Mouse (Mus musculus) CH12.LX (cell line): ENCODE results near the gene Chit1. TPM values are rescaled to one million over a fixed set of nuclear protein-coding genes. Genes with fewer than 3 reads are reported as not detected.

Source experiments
- DNase-seq: peaks from one replicate; pipeline ENCODE4 v3.0.0-alpha.2; 2013; ENCODE audit errors: extremely low read depth
- H3K27ac ChIP-seq: 2 replicates; pipeline ENCODE4 v1.5.1; 2012; ENCODE audit warnings: low read depth, mild to moderate bottlenecking, control low read depth, moderate library complexity; ENCODE audit not compliant: insufficient read depth
- H3K27me3 ChIP-seq: replicated peaks from 2 replicates; pipeline ENCODE3; 2012; ENCODE audit warnings: inconsistent platforms
- H3K36me3 ChIP-seq, 2 experiments: replicated peaks in 1 of 2; 2 replicates each; pipeline versions ENCODE3 to v1.6.1; 2012; ENCODE audit warnings: inconsistent platforms in 1 of 2, low read length in 1 of 2, mild to moderate bottlenecking in 1 of 2, mixed read lengths in 1 of 2, moderate library complexity in 1 of 2; ENCODE audit not compliant: control insufficient read depth in 1 of 2, insufficient read depth in 1 of 2
- H3K4me1 ChIP-seq, 2 experiments: 2 replicates each; pipeline ENCODE4 v1.6.1; 2012; ENCODE audit warnings: inconsistent platforms in 1 of 2, moderate library complexity in 1 of 2; ENCODE audit not compliant: insufficient read depth in 2 of 2, control insufficient read depth in 1 of 2
- H3K4me2 ChIP-seq: 2 replicates; pipeline ENCODE4 v1.6.1; 2012; ENCODE audit warnings: low read depth, mild to moderate bottlenecking, control low read depth; ENCODE audit not compliant: poor library complexity, insufficient read depth, severe bottlenecking
- H3K4me3 ChIP-seq, 3 experiments: fragments of 150-350 bp in 1 of 3; sonication (generic) in 1 of 3; replicated peaks in 1 of 3; 2 replicates each; pipeline versions ENCODE3 to v1.5.1; 2011 to 2012; ENCODE audit warnings: low read depth in 2 of 3, low read length in 2 of 3, mild to moderate bottlenecking in 2 of 3, moderate library complexity in 2 of 3, control low read depth in 1 of 3, improper control_type of control experiment in 1 of 3, inconsistent platforms in 1 of 3, mixed read lengths in 1 of 3; ENCODE audit not compliant: poor library complexity in 1 of 3
- H3K79me2 ChIP-seq: replicated peaks from 2 replicates; pipeline ENCODE4 v1.6.1; 2012; ENCODE audit warnings: mild to moderate bottlenecking, moderate library complexity; ENCODE audit not compliant: control insufficient read depth, poor library complexity, insufficient read depth, severe bottlenecking; ENCODE audit errors: extremely low read depth
- H3K9ac ChIP-seq: 2 replicates; pipeline ENCODE4 v1.6.1; 2012; ENCODE audit warnings: low read depth, mild to moderate bottlenecking, control low read depth, moderate library complexity; ENCODE audit not compliant: insufficient read depth
- H3K9me3 ChIP-seq: replicated peaks from 2 replicates; pipeline ENCODE3; 2012; ENCODE audit warnings: low read length, inconsistent platforms, mixed read lengths
- BHLHE40 ChIP-seq: IDR thresholded peaks from 2 replicates; pipeline ENCODE4 v1.6.1; 2011; ENCODE audit warnings: mild to moderate bottlenecking, low read depth, low read length, improper control_type of control experiment
- CTCF ChIP-seq, 2 experiments: IDR thresholded peaks in 1 of 2; conservative IDR thresholded peaks in 1 of 2; 2 replicates each; pipeline ENCODE4 v1.5.1; 2011 to 2012; ENCODE audit warnings: low read depth in 2 of 2, low read length in 2 of 2, improper control_type of control experiment in 1 of 2, inconsistent platforms in 1 of 2, mild to moderate bottlenecking in 1 of 2, moderate library complexity in 1 of 2
- E2F4 ChIP-seq: IDR thresholded peaks from 2 replicates; pipeline ENCODE4 v1.6.1; 2011; ENCODE audit warnings: low read depth, low read length, improper control_type of control experiment; ENCODE audit not compliant: insufficient replicate concordance
- ELF1 ChIP-seq: IDR thresholded peaks from 2 replicates; pipeline ENCODE4 v1.6.1; 2014; ENCODE audit warnings: low read depth, mild to moderate bottlenecking, inconsistent platforms, low read length, improper control_type of control experiment
- EP300 ChIP-seq: IDR thresholded peaks from 2 replicates; pipeline ENCODE4 v1.6.1; 2011; ENCODE audit warnings: low read length, improper control_type of control experiment
- GABPA ChIP-seq: IDR thresholded peaks from 2 replicates; pipeline ENCODE4 v1.6.1; 2012; ENCODE audit warnings: low read depth, low read length, improper control_type of control experiment, inconsistent platforms; ENCODE audit not compliant: insufficient replicate concordance
- MAFK ChIP-seq: IDR thresholded peaks from 2 replicates; pipeline ENCODE4 v1.6.1; 2011; ENCODE audit warnings: low read length, improper control_type of control experiment; ENCODE audit not compliant: insufficient replicate concordance
- MXI1 ChIP-seq: IDR thresholded peaks from 2 replicates; pipeline ENCODE4 v1.6.1; 2011; ENCODE audit warnings: mild to moderate bottlenecking, low read depth, low read length, improper control_type of control experiment
- MYC ChIP-seq: IDR thresholded peaks from 2 replicates; pipeline ENCODE4 v1.6.1; 2011; ENCODE audit warnings: low read depth, mild to moderate bottlenecking, improper control_type of control experiment, low read length
- NELFE ChIP-seq: IDR thresholded peaks from 2 replicates; pipeline ENCODE4 v1.6.1; 2011; ENCODE audit warnings: low read depth, low read length, improper control_type of control experiment
- NRF1 ChIP-seq: IDR thresholded peaks from 2 replicates; pipeline ENCODE4 v1.6.1; 2014; ENCODE audit warnings: low read depth, mild to moderate bottlenecking, inconsistent platforms, low read length, improper control_type of control experiment, moderate library complexity
- PAX5 ChIP-seq: IDR thresholded peaks from 2 replicates; pipeline ENCODE4 v1.6.1; 2012; ENCODE audit warnings: low read length, inconsistent platforms, mixed read lengths
- POLR2A ChIP-seq: IDR thresholded peaks from 2 replicates; pipeline ENCODE4 v1.6.1; 2011; ENCODE audit warnings: low read depth, mild to moderate bottlenecking, improper control_type of control experiment, low read length
- RAD21 ChIP-seq: IDR thresholded peaks from 2 replicates; pipeline ENCODE4 v1.6.1; 2011; ENCODE audit warnings: low read depth, mild to moderate bottlenecking, low read length, improper control_type of control experiment, moderate library complexity
- TBP ChIP-seq: conservative IDR thresholded peaks from 2 replicates; pipeline ENCODE4 v1.6.1; 2011; ENCODE audit warnings: low read depth, low read length, improper control_type of control experiment
- TCF12 ChIP-seq: IDR thresholded peaks from 2 replicates; pipeline ENCODE4 v1.6.1; 2014; ENCODE audit warnings: low read depth, mild to moderate bottlenecking, inconsistent platforms, low read length, improper control_type of control experiment
- USF1 ChIP-seq: IDR thresholded peaks from 2 replicates; pipeline ENCODE4 v1.6.1; 2014; ENCODE audit warnings: low read depth, mild to moderate bottlenecking, inconsistent platforms, low read length, improper control_type of control experiment
- ZC3H11A ChIP-seq: IDR thresholded peaks from 2 replicates; pipeline ENCODE4 v1.6.1; 2012; ENCODE audit warnings: low read depth, mild to moderate bottlenecking, inconsistent platforms, low read length, improper control_type of control experiment
- ZKSCAN1 ChIP-seq: IDR thresholded peaks from 2 replicates; pipeline ENCODE4 v1.6.1; 2012; ENCODE audit warnings: low read depth, inconsistent platforms, low read length, improper control_type of control experiment, borderline replicate concordance
- ZNF384 ChIP-seq: IDR thresholded peaks from 2 replicates; pipeline ENCODE4 v1.6.1; 2012; ENCODE audit warnings: low read depth, low read length, improper control_type of control experiment, inconsistent platforms
- dilution Hi-C: fragments of 300-500 bp; cut with MboI; formaldehyde crosslinking; loops from 2 replicates; pipeline ENCODE4 v1.14.3; 2020; ENCODE audit warnings: low sequenced_read_pairs; ENCODE audit not compliant: extremely low pct_unique_long_range_greater_than_20kb, extremely low pct_ligation_motif_present
- in situ Hi-C: fragments of 300-500 bp; cut with MboI; formaldehyde crosslinking; loops from 3 replicates; pipeline ENCODE4 v1.14.3; 2019; ENCODE audit warnings: low sequenced_read_pairs, low pct_ligation_motif_present, low pct_unique_long_range_greater_than_20kb, mixed read lengths
- polyA plus RNA-seq: library from polyadenylated mRNA; unstranded; fragments of >175 nt; gene quantifications from 2 replicates; pipeline ENCODE4 v1.2.1, GENCODE M21; 2012; ENCODE audit warnings: low read depth; ENCODE audit not compliant: insufficient read length
- total RNA-seq, 2 experiments: library from RNA; depleted of rRNA; stranded (reverse); fragments of 300-350 nt in 1 of 2; fragments of >200 nt in 1 of 2; gene quantifications; 2 replicates each; pipeline ENCODE4 v1.2.3; 2012 to 2014

Gene Chit1
- total and polyA plus RNA-seq, 3 experiments: 0.25 to 0.47 (median 0.36) TPM

- Histone ChIP-seq H3K9me3 (no peaks in the 10 kb centered on the region), H3K9ac (no peak overlapping the region), H3K4me1 (peaks cover 0 to 2% of the 10 kb centered on the region in 2 experiments; a peak in 1 of 4 replicates), H3K27ac (no peak overlapping the region), H3K36me3 (no peaks in the 10 kb centered on the region), H3K27me3 (peaks cover 28% of the 10 kb centered on the region), H3K79me2 (no peaks in the 10 kb centered on the region), H3K4me3 (no peak overlapping the region), H3K4me2 (no peak overlapping the region)
- DNase-seq: no peak
- dilution Hi-C loops: no loop called here
- no peak for TF ChIP-seq PAX5
- TF ChIP-seq BHLHE40: no peak
- no peak for TF ChIP-seq RAD21
- TF ChIP-seq NELFE: no peak
- no peak for TF ChIP-seq MYC
- no peak for TF ChIP-seq POLR2A
- in situ Hi-C loops: no loop called here
Observed at GRCm38 (mm10) chr1:134138424-134138823, 27.4 kb downstream of the Chit1 start.

GRCm38 (mm10) chr1:134142363-134142794 is 31.3 kb downstream of the Chit1 start:
- no peak overlapping the region for H3K4me2 ChIP-seq
- no peaks in the 10 kb centered on the region for H3K9me3 ChIP-seq
- in situ Hi-C loops (no loop called here), dilution Hi-C loops (no loop called here)
- H3K9ac ChIP-seq: no peak overlapping the region
- no peaks in the 10 kb centered on the region for H3K4me1 ChIP-seq
- no peak overlapping the region for H3K4me3 ChIP-seq
- H3K27me3 ChIP-seq: peaks cover 35% of the 10 kb centered on the region
- TF ChIP-seq USF1 (no peak), GABPA (no peak), EP300 (no peak), PAX5 (no peak), E2F4 (no peak), ELF1 (no peak), TBP (no peak), ZKSCAN1 (no peak), CTCF (conservative IDR thresholded peaks at IDR 0.05 in 1 of 2, IDR thresholded peaks at IDR 0.05 in 1 of 2; ENCODE audit: low read depth in 2 of 2, low read length in 2 of 2) (no peak), MXI1 (no peak), ZNF384 (no peak), ZC3H11A (no peak), TCF12 (no peak), NRF1 (no peak), MAFK (no peak)
- no peaks in the 10 kb centered on the region for H3K79me2 ChIP-seq
- DNase-seq: no peak
- H3K36me3 ChIP-seq: no peaks in the 10 kb centered on the region
- H3K27ac ChIP-seq: no peak overlapping the region
